Mouse (Mus musculus): Measurements from ENCODE around the gene Foxo1. TPM values are rescaled to one million over a fixed set of nuclear protein-coding genes. Genes with fewer than 3 reads are reported as not detected.

Foxo1 gene
- polyA plus RNA-seq, 1 experiment from 2014 or later: 2.1 TPM

DNA sequence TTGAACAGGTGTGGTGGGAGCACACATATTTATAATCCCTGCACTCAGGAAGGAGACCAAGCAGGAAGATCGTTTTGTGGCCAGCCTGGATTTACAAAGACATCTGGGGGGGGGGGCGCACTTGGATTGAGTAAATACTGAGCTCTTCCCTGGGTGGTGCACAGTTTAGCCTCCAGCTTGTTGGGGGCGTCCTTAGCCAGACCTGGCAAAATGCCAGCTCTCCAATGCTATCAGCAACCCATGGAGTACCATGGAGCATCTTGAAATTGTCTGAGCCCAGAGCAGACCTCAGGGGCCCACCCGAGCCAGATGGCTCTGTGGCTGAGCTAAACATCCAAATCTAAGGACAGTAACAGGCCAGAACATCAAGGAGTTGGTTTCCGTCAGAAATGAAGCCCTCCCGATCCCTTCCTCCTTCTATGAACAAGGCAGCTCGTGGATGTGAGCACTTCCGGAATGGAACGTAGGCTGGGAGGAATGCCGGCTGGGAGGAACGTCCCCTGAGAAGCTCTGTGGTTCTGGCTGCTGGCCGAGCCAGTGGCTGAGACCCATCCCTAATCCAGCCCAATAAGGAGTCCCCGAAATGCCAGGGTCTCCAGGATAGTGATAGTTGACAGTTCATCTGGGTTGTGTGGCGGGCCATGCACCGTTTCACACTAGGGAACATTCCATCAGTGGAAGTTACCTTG lies 89.3 kb downstream of the Foxo1 start:
- WGBS: 90% methylated on average over 15 of the region's 15 CpGs
- no peaks in the 10 kb centered on the region for H3K4me1 ChIP-seq

GRCm38 (mm10) chr3:52364576-52364975 lies 96.4 kb downstream of the Foxo1 start:
- H3K27me3 ChIP-seq (ENCODE audit: low read depth, poor library complexity, severe bottlenecking): no peaks in the 10 kb centered on the region
- H3K27ac ChIP-seq (replicated peaks): no peak overlapping the region
- no peaks in the 10 kb centered on the region for H3K36me3 ChIP-seq
- no peak for DNase-seq (ENCODE audit: low spot score)
- 92% methylated on average over 6 of the region's 6 CpGs for WGBS
- H3K4me1 ChIP-seq: no peaks in the 10 kb centered on the region
- no peaks in the 10 kb centered on the region for H3K9me3 ChIP-seq (replicated peaks)
- no peak overlapping the region for H3K4me3 ChIP-seq

More for the DNA sequence above, 89.3 kb downstream of the Foxo1 start:
- Histone ChIP-seq H3K4me3 (no peak overlapping the region), H3K27ac (replicated peaks) (no peak overlapping the region), H3K9me3 (replicated peaks) (no peaks in the 10 kb centered on the region), H3K36me3 (no peaks in the 10 kb centered on the region), H3K27me3 (ENCODE audit: low read depth, poor library complexity, severe bottlenecking) (no peaks in the 10 kb centered on the region)
- no peak for DNase-seq (ENCODE audit: low spot score)

GRCm38 (mm10) chr3:52369204-52369603 lies 101.1 kb downstream of the Foxo1 start:
- no peak for DNase-seq (ENCODE audit: low spot score)
- H3K9me3 ChIP-seq (replicated peaks): no peaks in the 10 kb centered on the region
- no peak overlapping the region for H3K27ac ChIP-seq (replicated peaks)
- no peaks in the 10 kb centered on the region for H3K4me1 ChIP-seq
- H3K4me3 ChIP-seq: no peak overlapping the region
- H3K36me3 ChIP-seq: no peaks in the 10 kb centered on the region
- H3K27me3 ChIP-seq (ENCODE audit: low read depth, poor library complexity, severe bottlenecking): no peaks in the 10 kb centered on the region
- 86% methylated on average over 9 of the region's 9 CpGs for WGBS

- Histone ChIP-seq H3K9me3 (replicated peaks) (no peaks in the 10 kb centered on the region), H3K27me3 (ENCODE audit: low read depth, poor library complexity, severe bottlenecking) (no peaks in the 10 kb centered on the region), H3K4me3 (no peak overlapping the region), H3K4me1 (no peaks in the 10 kb centered on the region), H3K27ac (replicated peaks) (no peak overlapping the region), H3K36me3 (no peaks in the 10 kb centered on the region)
- WGBS: 79% methylated on average over 7 of the region's 7 CpGs
- no peak for DNase-seq (ENCODE audit: low spot score)
Measured at GRCm38 (mm10) chr3:52369881-52370428, 101.8 kb downstream of the Foxo1 start.

DNA sequence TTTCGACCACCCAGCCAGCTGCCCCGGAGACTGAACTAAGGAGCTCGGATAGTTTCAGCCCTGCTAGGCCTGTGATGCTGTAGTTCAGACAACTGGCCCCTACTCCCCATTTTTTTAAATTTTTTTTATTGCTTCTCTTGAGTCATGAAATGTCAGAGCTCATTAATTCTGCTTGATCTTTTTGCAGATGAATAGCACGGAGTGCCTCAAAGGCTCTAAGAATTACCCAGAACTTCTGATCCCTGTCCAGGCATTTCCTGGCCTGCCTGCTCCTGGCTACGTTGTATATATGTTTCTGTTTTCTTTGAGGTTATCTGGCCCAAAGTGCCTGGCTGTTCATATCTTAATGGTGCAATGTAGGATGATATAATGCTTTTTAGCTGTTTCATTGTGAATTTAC lies 108.8 kb downstream of the Foxo1 start:
- Histone ChIP-seq H3K36me3 (no peaks in the 10 kb centered on the region), H3K4me3 (no peak overlapping the region), H3K27me3 (ENCODE audit: low read depth, poor library complexity, severe bottlenecking) (no peaks in the 10 kb centered on the region), H3K4me1 (no peaks in the 10 kb centered on the region), H3K27ac (replicated peaks) (no peak overlapping the region), H3K9me3 (replicated peaks) (no peaks in the 10 kb centered on the region)
- 92% methylated on average over 5 of the region's 5 CpGs for WGBS
- no peak for DNase-seq (ENCODE audit: low spot score)

DNA sequence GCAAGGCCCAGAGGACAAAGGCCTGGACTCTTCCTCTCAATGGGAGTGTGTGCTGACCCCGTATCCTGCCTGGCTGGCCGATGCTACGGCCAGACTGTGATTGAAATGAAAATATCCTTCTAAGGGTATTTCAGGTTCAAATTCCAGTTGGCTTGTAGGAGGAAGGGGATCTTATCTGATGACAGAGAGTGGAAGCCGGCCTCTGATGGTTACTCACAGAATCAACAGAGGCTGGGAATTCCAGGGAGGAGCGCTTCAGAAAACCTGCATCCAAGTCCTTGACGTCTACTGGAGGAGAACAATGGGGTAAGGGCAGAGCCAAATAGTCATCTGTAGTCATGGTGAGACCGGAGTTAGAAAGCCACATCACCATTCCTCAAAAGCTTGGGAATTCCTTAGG lies 115.2 kb downstream of the Foxo1 start:
- 81% methylated on average over 7 of the region's 7 CpGs for WGBS
- no peak for DNase-seq (ENCODE audit: low spot score)
- H3K9me3 ChIP-seq (replicated peaks): no peaks in the 10 kb centered on the region
- peaks cover 4% of the 10 kb centered on the region; the same call in 1 of the 2 replicates for H3K4me1 ChIP-seq
- no peaks in the 10 kb centered on the region for H3K36me3 ChIP-seq
- no peak overlapping the region for H3K4me3 ChIP-seq
- H3K27me3 ChIP-seq (ENCODE audit: low read depth, poor library complexity, severe bottlenecking): no peaks in the 10 kb centered on the region
- no peak overlapping the region for H3K27ac ChIP-seq (replicated peaks)

DNA sequence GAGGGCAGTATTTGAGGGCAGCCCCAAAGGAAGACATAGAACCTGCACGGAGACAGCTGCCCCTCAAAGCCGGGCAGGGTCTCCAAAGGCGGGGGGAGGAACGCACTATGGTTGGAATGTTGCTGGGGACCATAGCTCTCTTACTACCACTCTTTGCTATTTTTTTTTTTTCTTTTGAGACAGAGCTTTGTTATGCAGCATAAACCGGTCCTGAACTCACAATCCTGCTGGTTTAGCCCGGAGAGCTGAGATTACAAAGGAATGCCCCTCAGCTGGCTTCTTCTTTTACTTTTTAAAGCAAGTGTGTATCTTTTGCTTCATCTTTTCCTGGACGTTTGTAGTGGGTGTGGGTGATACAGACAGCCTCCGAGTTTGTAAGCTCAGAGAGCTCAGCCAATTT lies 118.2 kb downstream of the Foxo1 start:
- WGBS: 36% methylated on average over 8 of the region's 8 CpGs
- no peaks in the 10 kb centered on the region for H3K9me3 ChIP-seq (replicated peaks)
- H3K4me3 ChIP-seq: no peak overlapping the region
- no peaks in the 10 kb centered on the region for H3K36me3 ChIP-seq
- DNase-seq (ENCODE audit: low spot score): no peak
- H3K4me1 ChIP-seq: peaks cover 4% of the 10 kb centered on the region; the same call in 1 of the 2 replicates
- H3K27ac ChIP-seq (replicated peaks): no peak overlapping the region
- H3K27me3 ChIP-seq (ENCODE audit: low read depth, poor library complexity, severe bottlenecking): no peaks in the 10 kb centered on the region

DNA sequence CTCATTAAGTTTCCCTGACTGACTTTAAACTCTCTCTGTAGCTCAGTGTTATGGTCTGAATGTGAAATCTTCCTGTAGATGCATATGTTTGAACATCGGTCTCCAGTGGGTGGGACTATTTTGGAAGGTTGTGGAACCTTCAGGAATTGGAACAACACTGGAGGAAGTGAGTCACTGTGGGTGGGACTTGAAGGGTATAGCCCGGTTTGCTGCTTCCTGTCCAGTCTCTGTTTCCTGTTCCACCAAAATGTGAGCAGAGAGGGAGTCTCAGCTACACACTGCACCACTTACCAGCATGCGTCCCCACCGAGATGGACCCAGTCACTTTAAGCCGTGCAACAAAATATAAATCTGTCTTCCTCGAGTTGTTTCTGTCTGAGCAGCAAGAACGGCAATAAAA lies 122.2 kb downstream of the Foxo1 start:
- Histone ChIP-seq H3K27ac (replicated peaks) (no peak overlapping the region), H3K27me3 (ENCODE audit: low read depth, poor library complexity, severe bottlenecking) (no peaks in the 10 kb centered on the region), H3K36me3 (no peaks in the 10 kb centered on the region), H3K9me3 (replicated peaks) (no peaks in the 10 kb centered on the region), H3K4me3 (no peak overlapping the region), H3K4me1 (peaks cover 4% of the 10 kb centered on the region; the same call in 1 of the 2 replicates)
- 92% methylated on average over 7 of the region's 7 CpGs for WGBS
- DNase-seq (ENCODE audit: low spot score): no peak

DNA sequence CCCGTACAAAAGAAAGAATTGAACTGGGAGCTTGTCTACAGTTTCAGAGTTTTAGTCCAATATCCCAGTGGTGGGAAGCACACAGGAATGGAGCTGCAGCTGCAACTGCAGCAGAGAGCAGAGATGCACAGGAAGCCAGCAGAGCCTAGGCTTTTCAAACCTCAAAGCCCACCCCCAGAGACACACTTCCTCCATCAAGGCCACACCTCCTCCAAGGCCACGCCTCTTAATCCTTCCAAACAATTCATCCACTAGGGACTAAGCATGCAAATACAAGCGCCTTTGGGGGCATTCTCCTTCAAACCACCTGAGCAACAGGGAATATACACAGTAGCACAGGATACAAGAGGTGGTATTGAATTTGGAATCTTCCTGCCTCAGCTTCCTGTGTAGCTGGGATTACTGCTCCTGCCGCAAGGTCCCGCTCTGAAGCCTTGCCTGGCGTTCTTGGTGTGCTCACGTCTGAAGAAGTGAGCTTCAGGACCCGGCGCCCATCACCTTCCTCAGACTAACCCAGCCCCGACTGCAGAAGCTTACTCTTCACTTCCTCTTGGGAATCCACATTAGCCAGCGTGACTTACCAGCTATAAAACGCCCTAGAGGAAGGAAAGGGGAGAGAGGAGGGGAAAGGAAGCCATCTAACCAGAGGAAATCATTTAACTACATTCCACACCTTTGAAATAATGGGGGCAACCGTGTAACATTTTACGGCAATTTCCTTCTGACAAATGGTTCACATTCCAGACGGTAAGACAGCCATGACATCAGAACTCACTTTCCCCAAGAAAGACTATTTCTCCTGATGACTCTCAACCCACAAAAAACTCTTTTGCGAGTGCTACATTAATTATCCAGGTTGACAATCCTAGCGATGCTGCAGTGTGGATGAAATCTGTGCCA lies 122.9 kb downstream of the Foxo1 start:
- H3K27me3 ChIP-seq (ENCODE audit: low read depth, poor library complexity, severe bottlenecking): no peaks in the 10 kb centered on the region

DNA sequence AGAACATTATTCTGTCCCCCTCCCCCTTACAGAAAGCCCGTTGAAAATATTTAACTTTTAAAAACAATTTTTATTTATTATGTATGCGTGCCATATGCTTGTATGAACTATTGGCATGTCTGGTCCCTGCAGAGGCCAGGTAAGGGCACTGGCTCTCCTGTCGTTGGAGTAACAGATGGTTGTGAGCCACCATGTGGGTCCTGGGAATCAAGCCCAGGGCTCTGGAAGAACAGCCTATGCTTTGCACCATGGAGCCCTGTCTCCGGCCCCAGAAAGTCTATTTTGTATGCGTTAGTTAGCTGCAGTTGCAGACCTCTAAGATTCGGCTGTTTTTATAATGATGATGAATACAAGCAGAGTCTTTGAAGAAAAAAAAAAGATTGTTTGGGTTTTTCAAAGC lies 123.8 kb downstream of the Foxo1 start:
- Histone ChIP-seq H3K9me3 (replicated peaks) (no peaks in the 10 kb centered on the region), H3K4me3 (no peak overlapping the region), H3K4me1 (peaks cover 4% of the 10 kb centered on the region; the same call in 1 of the 2 replicates), H3K27me3 (ENCODE audit: low read depth, poor library complexity, severe bottlenecking) (peaks cover under 1% of the 10 kb centered on the region; the same call in 1 of the 2 replicates), H3K36me3 (no peaks in the 10 kb centered on the region), H3K27ac (replicated peaks) (no peak overlapping the region)
- peak; percentile 6 for DNase-seq (ENCODE audit: low spot score)
- WGBS: 87% methylated on average over 6 of the region's 6 CpGs

More for the DNA sequence above, 122.9 kb downstream of the Foxo1 start:
- no peaks in the 10 kb centered on the region for H3K36me3 ChIP-seq
- no peaks in the 10 kb centered on the region for H3K9me3 ChIP-seq (replicated peaks)
- DNase-seq (ENCODE audit: low spot score): no peak
- H3K27ac ChIP-seq (replicated peaks): no peak overlapping the region
- 90% methylated on average over 17 of the region's 17 CpGs for WGBS
- H3K4me3 ChIP-seq: no peak overlapping the region
- peaks cover 4% of the 10 kb centered on the region; the same call in 1 of the 2 replicates for H3K4me1 ChIP-seq

DNA sequence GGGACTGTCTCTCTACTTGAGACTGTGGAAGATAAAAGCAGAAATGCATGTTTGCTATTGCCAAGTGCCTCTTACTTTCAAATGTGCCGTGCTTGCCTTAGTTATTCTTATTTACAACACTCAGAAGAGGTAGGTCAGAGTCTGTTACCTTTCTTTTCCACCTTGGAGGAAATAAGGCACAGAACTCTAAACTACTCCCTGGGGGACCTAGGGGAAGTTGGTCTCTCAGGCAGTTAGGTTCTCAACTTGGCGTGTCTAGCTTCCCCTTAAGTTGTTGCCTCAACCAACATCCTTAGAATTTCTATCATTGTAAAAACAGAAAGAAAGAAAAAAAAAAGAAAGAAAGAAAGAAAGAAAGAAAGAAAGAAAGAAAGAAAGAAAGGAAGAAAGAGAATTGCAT lies 124.4 kb downstream of the Foxo1 start:
- peaks cover 7% of the 10 kb centered on the region; the same call in 1 of the 2 replicates for H3K27me3 ChIP-seq (ENCODE audit: low read depth, poor library complexity, severe bottlenecking)
- DNase-seq (ENCODE audit: low spot score): no peak
- H3K4me3 ChIP-seq: no peak overlapping the region
- no peaks in the 10 kb centered on the region for H3K9me3 ChIP-seq (replicated peaks)
- no peaks in the 10 kb centered on the region for H3K4me1 ChIP-seq
- no peak overlapping the region for H3K27ac ChIP-seq (replicated peaks)
- WGBS: 83% methylated on average over 2 of the region's 2 CpGs
- no peaks in the 10 kb centered on the region for H3K36me3 ChIP-seq

- Histone ChIP-seq H3K4me3 (no peak overlapping the region), H3K4me1 (peaks cover 3% of the 10 kb centered on the region; the same call in 1 of the 2 replicates), H3K27ac (replicated peaks) (no peak overlapping the region), H3K27me3 (ENCODE audit: low read depth, poor library complexity, severe bottlenecking) (peaks cover 14% of the 10 kb centered on the region; the same call in 1 of the 2 replicates), H3K9me3 (replicated peaks) (no peaks in the 10 kb centered on the region), H3K36me3 (no peaks in the 10 kb centered on the region)
- DNase-seq (ENCODE audit: low spot score): no peak
- 80% methylated on average over 10 of the region's 10 CpGs for WGBS
Measured at GRCm38 (mm10) chr3:52393171-52393570, 125.0 kb downstream of the Foxo1 start.

Measured in midbrain, embryonic 10.5 days (tissue).